Mouse (Mus musculus) hindbrain, embryonic 14.5 days (tissue): ENCODE measurements around the gene Phactr1. TPM values are rescaled to one million over a fixed set of nuclear protein-coding genes. Genes with fewer than 3 reads are reported as not detected.
"Not testable (repeated sequence)": the region's sequence is repeated elsewhere in the genome, so short reads cannot be mapped to it uniquely, and the experiment has no call there.

Experiments used
- ATAC-seq: fragments of 200-750 bp; cut with Nextera tagmentation; 2 replicates; pipeline ENCODE4 v1.8.0; 2017; ENCODE audit warnings: moderate number of reproducible peaks, mild to moderate bottlenecking, moderate TSS enrichment, moderate library complexity; ENCODE audit not compliant: low FRiP score
- DNase-seq: peaks from one replicate; pipeline ENCODE4 v3.0.0-alpha.2; 2015; ENCODE audit warnings: low spot score
- H3K27ac ChIP-seq: fragments of 300-500 bp; sonication (generic); 2 replicates; pipeline ENCODE4 v1.5.1; 2014; ENCODE audit warnings: mild to moderate bottlenecking, moderate library complexity
- H3K27me3 ChIP-seq: fragments of 300-500 bp; sonication (generic); 2 replicates; pipeline ENCODE4 v1.6.1; 2014; ENCODE audit warnings: mild to moderate bottlenecking, low read length, mixed read lengths; ENCODE audit not compliant: control insufficient read depth, insufficient read depth
- H3K36me3 ChIP-seq: fragments of 300-500 bp; sonication (generic); replicated peaks from 2 replicates; pipeline ENCODE4 v1.6.1; 2014; ENCODE audit not compliant: control insufficient read depth, insufficient read depth
- H3K4me1 ChIP-seq: fragments of 300-500 bp; sonication (generic); replicated peaks from 2 replicates; pipeline ENCODE4 v1.6.1; 2014; ENCODE audit warnings: antibody characterized with exemption, low read length, mixed read lengths; ENCODE audit not compliant: control insufficient read depth, insufficient read depth
- H3K4me2 ChIP-seq: fragments of 300-500 bp; sonication (generic); replicated peaks from 2 replicates; pipeline ENCODE4 v1.6.1; 2014; ENCODE audit warnings: mild to moderate bottlenecking, moderate library complexity
- H3K4me3 ChIP-seq: fragments of 300-500 bp; sonication (generic); replicated peaks from 2 replicates; pipeline ENCODE4 v1.5.1; 2014; ENCODE audit warnings: mild to moderate bottlenecking, low read length
- H3K9ac ChIP-seq: fragments of 300-500 bp; sonication (generic); 2 replicates; pipeline ENCODE4 v1.6.1; 2014
- H3K9me3 ChIP-seq: fragments of 300-500 bp; sonication (generic); 2 replicates; pipeline ENCODE4 v1.6.1; 2016; ENCODE audit warnings: low read length; ENCODE audit not compliant: control insufficient read depth
- WGBS: fragments of 180-500 bp; shearing (Covaris S2); extraction: QIAGEN DNeasy Blood & Tissue Kit; methylation state at CpG from one replicate; pipeline ENCODE4 v1.1.7; 2014; 5-methylcytosine and 5-hydroxymethylcytosine counted together
- polyA plus RNA-seq: library from polyadenylated mRNA; unstranded; fragments of >200 nt; fragmentation: Nextera tagmentation; extraction: Ambion mirVana; gene quantifications from 2 replicates; pipeline ENCODE4 v1.2.1, GENCODE M21; 2014

Phactr1 gene
- polyA plus RNA-seq, 1 experiment from 2014 or later = 56.6 TPM

GRCm38 (mm10) chr13:42940271-42940670, 259.8 kb downstream of the Phactr1 start:
- no peak overlapping the region for H3K4me2 ChIP-seq
- H3K36me3 ChIP-seq = no peaks in the 10 kb centered on the region
- 88% methylated on average over 3 of the region's 3 CpGs for WGBS
- no peak for ATAC-seq
- H3K27me3 ChIP-seq = no peaks in the 10 kb centered on the region
- no peak overlapping the region for H3K27ac ChIP-seq
- DNase-seq = no peak
- H3K9me3 ChIP-seq = 0 out of 2 replicates have a peak, but pooled peaks cover 3% of the 10 kb centered on the region
- H3K4me3 ChIP-seq = no peak overlapping the region
- H3K4me1 ChIP-seq = no peaks in the 10 kb centered on the region
- no peak overlapping the region for H3K9ac ChIP-seq

- H3K9ac ChIP-seq = no peak overlapping the region
Measured at GRCm38 (mm10) chr13:42944106-42944505, 263.7 kb downstream of the Phactr1 start.

DNA sequence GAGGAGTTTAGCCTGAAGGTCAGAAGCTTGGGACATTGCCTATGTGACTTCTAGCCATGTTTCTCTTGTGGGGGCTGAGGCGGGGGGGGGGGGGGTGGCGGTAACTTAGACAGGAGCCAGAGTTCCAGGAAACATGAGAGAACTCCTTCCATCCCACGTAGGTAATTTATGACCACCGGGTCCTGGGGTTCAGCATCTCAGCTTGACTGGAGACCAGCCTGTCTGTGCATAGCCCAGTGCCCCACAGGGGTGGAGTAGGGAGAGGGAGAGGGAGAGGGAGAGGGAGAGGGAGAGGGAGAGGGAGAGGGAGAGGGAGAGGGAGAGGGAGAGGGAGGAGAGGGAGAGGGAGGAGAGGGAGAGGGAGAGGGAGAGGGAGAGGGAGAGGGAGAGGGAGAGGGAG, 264.8 kb downstream of the Phactr1 start:
- ATAC-seq, H3K9me3 ChIP-seq, DNase-seq, H3K27me3 ChIP-seq, H3K36me3 ChIP-seq, H3K4me1 ChIP-seq, H3K9ac ChIP-seq, H3K4me2 ChIP-seq, H3K27ac ChIP-seq, H3K4me3 ChIP-seq: not testable (repeated sequence)
- WGBS = 80% methylated on average over 4 of the region's 4 CpGs

More at GRCm38 (mm10) chr13:42944106-42944505, 263.7 kb downstream of the Phactr1 start:
- no peak for DNase-seq
- Histone ChIP-seq H3K36me3 (no peaks in the 10 kb centered on the region), H3K27ac (no peak overlapping the region), H3K9me3 (0 out of 2 replicates have a peak, but pooled peaks cover 3% of the 10 kb centered on the region), H3K4me2 (no peak overlapping the region), H3K27me3 (no peaks in the 10 kb centered on the region), H3K4me1 (no peaks in the 10 kb centered on the region), H3K4me3 (no peak overlapping the region)
- WGBS = 74% methylated on average over 3 of the region's 3 CpGs
- no peak for ATAC-seq

DNA sequence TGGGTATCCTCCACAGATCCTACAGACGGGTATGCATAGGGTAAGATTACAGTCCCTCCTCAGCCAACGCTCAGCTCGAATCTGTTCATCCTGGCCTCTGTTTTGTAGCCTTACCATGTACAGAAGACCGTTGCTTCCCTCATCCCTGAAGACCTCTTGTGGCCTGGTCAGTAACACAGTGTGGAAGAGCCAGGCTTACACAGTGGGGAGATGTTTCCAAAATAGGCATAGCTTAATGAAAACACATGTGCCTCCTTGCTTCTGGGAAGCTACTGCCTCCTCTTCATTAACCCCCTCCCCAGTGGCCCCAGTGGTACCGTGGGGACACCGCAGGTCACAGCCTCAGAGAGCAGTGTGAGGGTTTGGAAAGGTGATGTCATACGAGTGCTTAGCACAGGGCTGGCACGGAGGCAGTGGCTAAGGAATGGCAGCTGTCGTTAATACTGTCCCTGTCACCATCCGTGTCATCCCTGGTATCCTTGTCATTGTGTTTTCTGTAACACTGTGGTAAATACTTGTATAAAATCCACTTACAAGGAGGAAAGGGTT, 268.4 kb downstream of the Phactr1 start:
- Histone ChIP-seq H3K9ac (no peak overlapping the region), H3K4me2 (no peak overlapping the region), H3K27ac (no peak overlapping the region), H3K4me3 (no peak overlapping the region), H3K9me3 (no peaks in the 10 kb centered on the region), H3K4me1 (no peaks in the 10 kb centered on the region; the same call in 1 of the 2 replicates), H3K36me3 (no peaks in the 10 kb centered on the region), H3K27me3 (no peaks in the 10 kb centered on the region)
- ATAC-seq (no peak), DNase-seq (no peak)
- WGBS = 83% methylated on average over 10 of the region's 10 CpGs

DNA sequence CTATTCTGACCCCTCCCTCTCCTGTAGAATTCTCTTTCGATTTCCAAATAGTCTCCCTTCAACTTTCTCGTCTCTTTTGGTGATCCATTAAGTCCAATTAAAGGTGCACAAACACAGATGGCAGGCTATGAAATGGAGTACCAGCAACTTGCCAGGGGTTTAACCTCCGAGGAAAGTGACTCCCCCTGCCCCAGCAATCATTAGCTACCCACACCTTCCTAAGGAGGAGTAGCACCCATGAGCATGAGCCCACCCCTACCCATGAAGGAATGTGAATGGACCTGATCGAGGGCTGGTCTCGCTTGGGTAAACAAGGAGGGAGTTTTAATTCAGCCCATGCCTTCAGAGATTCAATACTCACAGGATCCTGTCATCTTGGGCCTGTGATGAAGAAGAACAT, 268.9 kb downstream of the Phactr1 start:
- H3K27ac ChIP-seq = no peak overlapping the region
- DNase-seq (no peak), ATAC-seq (no peak)
- no peaks in the 10 kb centered on the region; the same call in 1 of the 2 replicates for H3K4me1 ChIP-seq
- H3K36me3 ChIP-seq = no peaks in the 10 kb centered on the region
- no peaks in the 10 kb centered on the region for H3K9me3 ChIP-seq
- H3K27me3 ChIP-seq = no peaks in the 10 kb centered on the region
- H3K4me3 ChIP-seq = no peak overlapping the region
- H3K4me2 ChIP-seq = no peak overlapping the region
- 83% methylated on average over 5 of the region's 5 CpGs for WGBS
- H3K9ac ChIP-seq = no peak overlapping the region

DNA sequence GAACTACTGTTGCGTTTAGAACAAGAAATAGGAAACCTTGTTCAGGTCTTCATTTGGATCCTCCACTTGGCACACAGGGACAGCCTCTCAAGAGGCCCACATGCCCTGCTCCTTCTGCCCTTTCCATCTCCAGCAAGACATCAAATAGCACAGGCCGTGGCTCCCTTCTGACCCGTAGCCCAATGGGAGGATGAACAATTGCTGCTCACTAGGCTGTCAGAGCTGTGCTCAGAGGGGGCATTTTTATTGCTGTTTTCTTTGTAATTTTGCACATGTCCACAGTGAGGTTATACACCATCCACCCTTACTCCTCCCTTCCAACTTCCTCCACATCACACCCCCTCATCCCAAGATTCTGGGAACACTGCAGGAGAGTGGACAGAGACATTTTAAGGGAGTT, 269.6 kb downstream of the Phactr1 start:
- Histone ChIP-seq H3K27ac (no peak overlapping the region), H3K9me3 (no peaks in the 10 kb centered on the region), H3K4me1 (no peaks in the 10 kb centered on the region; the same call in 1 of the 2 replicates), H3K36me3 (no peaks in the 10 kb centered on the region), H3K9ac (no peak overlapping the region), H3K4me2 (no peak overlapping the region), H3K4me3 (no peak overlapping the region), H3K27me3 (no peaks in the 10 kb centered on the region)
- no peak for DNase-seq
- ATAC-seq = no peak
- 88% methylated on average over 3 of the region's 3 CpGs for WGBS

GRCm38 (mm10) chr13:42952037-42952721, 271.8 kb downstream of the Phactr1 start:
- Histone ChIP-seq H3K9me3 (no peaks in the 10 kb centered on the region), H3K4me1 (no peaks in the 10 kb centered on the region; the same call in 1 of the 2 replicates), H3K27ac (no peak overlapping the region), H3K4me3 (no peak overlapping the region), H3K9ac (no peak overlapping the region), H3K4me2 (no peak overlapping the region), H3K27me3 (no peaks in the 10 kb centered on the region), H3K36me3 (no peaks in the 10 kb centered on the region)
- no peak for ATAC-seq
- no peak for DNase-seq
- 75% methylated on average over 15 of the region's 15 CpGs for WGBS

GRCm38 (mm10) chr13:42953071-42953470, 272.6 kb downstream of the Phactr1 start:
- 93% methylated on average over 6 of the region's 6 CpGs for WGBS
- no peaks in the 10 kb centered on the region for H3K36me3 ChIP-seq
- DNase-seq = no peak
- H3K27ac ChIP-seq = no peak overlapping the region
- no peaks in the 10 kb centered on the region for H3K27me3 ChIP-seq
- no peaks in the 10 kb centered on the region; the same call in 1 of the 2 replicates for H3K4me1 ChIP-seq
- H3K4me2 ChIP-seq = no peak overlapping the region
- no peak for ATAC-seq
- no peaks in the 10 kb centered on the region for H3K9me3 ChIP-seq
- H3K9ac ChIP-seq = no peak overlapping the region
- no peak overlapping the region for H3K4me3 ChIP-seq

DNA sequence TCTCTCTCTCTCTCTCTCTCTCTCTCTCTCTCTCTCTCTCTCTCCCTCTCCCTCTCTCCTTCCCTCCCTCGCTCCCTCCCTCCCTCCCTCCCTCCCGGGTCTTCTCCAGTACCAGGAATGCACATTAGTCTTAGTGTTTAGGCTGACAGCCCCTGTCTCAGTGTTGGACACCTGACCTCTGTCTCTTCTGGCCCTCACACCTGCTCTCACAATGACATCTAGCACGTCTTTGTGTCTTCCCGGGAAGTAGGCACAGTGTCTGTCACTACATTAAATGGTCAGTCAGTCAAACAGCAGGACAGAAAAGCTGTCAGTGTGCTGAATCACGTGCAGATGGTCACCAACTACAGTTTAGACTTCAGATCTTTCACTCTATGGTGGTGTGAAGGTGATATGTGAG, 273.7 kb downstream of the Phactr1 start:
- no peak for ATAC-seq
- Histone ChIP-seq H3K27ac (no peak overlapping the region), H3K27me3 (no peaks in the 10 kb centered on the region), H3K9me3 (no peaks in the 10 kb centered on the region), H3K4me3 (no peak overlapping the region), H3K4me1 (no peaks in the 10 kb centered on the region; the same call in 1 of the 2 replicates), H3K4me2 (no peak overlapping the region), H3K9ac (no peak overlapping the region), H3K36me3 (no peaks in the 10 kb centered on the region)
- DNase-seq = no peak
- 60% methylated on average over 5 of the region's 5 CpGs for WGBS
